Mouse (Mus musculus) c-Kit-negative CD71-positive TER-119-positive erythroid progenitor cells, embryonic 14.5 days (primary cell): ENCODE results near the gene Ust.
"Not testable (repeated sequence)": the region's sequence is repeated elsewhere in the genome, so short reads cannot be mapped to it uniquely, and the experiment has no call there.

Experiments used
- DNase-seq: peaks from one replicate; pipeline ENCODE4 v3.0.0-alpha.2; 2013; ENCODE audit warnings: low read depth, low spot score

The Ust gene

GRCm38 (mm10) chr10:8518141-8519013 lies at the start of gene Ust:
TSS of gene Ust (minus strand) at chr10:8518825.
- no peak for DNase-seq

GRCm38 (mm10) chr10:8561366-8561765 lies 42.7 kb upstream of the Ust start:
- DNase-seq, result no peak

- not testable (repeated sequence) for DNase-seq
Observed at GRCm38 (mm10) chr10:8559566-8559965, 40.9 kb upstream of the Ust start.

GRCm38 (mm10) chr10:8552239-8552638 lies 33.6 kb upstream of the Ust start:
- DNase-seq, result not testable (repeated sequence)

- DNase-seq, result not testable (repeated sequence)
Observed at GRCm38 (mm10) chr10:8551601-8552000, 33.0 kb upstream of the Ust start.

- no peak for DNase-seq
Observed at GRCm38 (mm10) chr10:8541514-8541913, 22.9 kb upstream of the Ust start.

- no peak for DNase-seq
Observed at GRCm38 (mm10) chr10:8535445-8535844, 16.8 kb upstream of the Ust start.

GRCm38 (mm10) chr10:8531651-8532050 lies 13.0 kb upstream of the Ust start:
- no peak for DNase-seq

GRCm38 (mm10) chr10:8530505-8531051 lies 12.0 kb upstream of the Ust start:
- no peak for DNase-seq

- DNase-seq, result no peak
Observed at GRCm38 (mm10) chr10:8529173-8529572, 10.5 kb upstream of the Ust start.

- no peak for DNase-seq
Observed at GRCm38 (mm10) chr10:8525354-8525753, 6.7 kb upstream of the Ust start.

GRCm38 (mm10) chr10:8521536-8521935 lies 2.9 kb upstream of the Ust start:
- no peak for DNase-seq

GRCm38 (mm10) chr10:8520766-8521395 lies 2.3 kb upstream of the Ust start:
- no peak for DNase-seq

- no peak for DNase-seq
Observed at GRCm38 (mm10) chr10:8519014-8519491, 428 bp upstream of the Ust start.

GRCm38 (mm10) chr10:8517591-8518140 lies 959 bp downstream of the Ust start:
- DNase-seq, result no peak

- DNase-seq, result no peak
Observed at GRCm38 (mm10) chr10:8516916-8517524, 1.6 kb downstream of the Ust start.

- no peak for DNase-seq
Observed at GRCm38 (mm10) chr10:8513690-8514089, 4.9 kb downstream of the Ust start.

GRCm38 (mm10) chr10:8512222-8512621 lies 6.4 kb downstream of the Ust start:
- DNase-seq, result no peak

- no peak for DNase-seq
Observed at GRCm38 (mm10) chr10:8511760-8512159, 6.9 kb downstream of the Ust start.

GRCm38 (mm10) chr10:8506247-8506573 lies 12.4 kb downstream of the Ust start:
- DNase-seq, result no peak

- no peak for DNase-seq
Observed at GRCm38 (mm10) chr10:8505346-8506246, 13.0 kb downstream of the Ust start.
